Mouse (Mus musculus) bone marrow macrophage, adult 2 months (primary cell): ENCODE results near the gene Cacna2d3.

Experiments
- CTCF ChIP-seq: IDR thresholded peaks from 2 replicates; pipeline ENCODE4 v1.5.1; 2012; ENCODE audit warnings: low read depth, mild to moderate bottlenecking, low read length, moderate library complexity
- POLR2A ChIP-seq: IDR thresholded peaks from 2 replicates; pipeline ENCODE4 v1.6.1; 2012; ENCODE audit warnings: mild to moderate bottlenecking, low read depth, low read length, borderline replicate concordance

DNA sequence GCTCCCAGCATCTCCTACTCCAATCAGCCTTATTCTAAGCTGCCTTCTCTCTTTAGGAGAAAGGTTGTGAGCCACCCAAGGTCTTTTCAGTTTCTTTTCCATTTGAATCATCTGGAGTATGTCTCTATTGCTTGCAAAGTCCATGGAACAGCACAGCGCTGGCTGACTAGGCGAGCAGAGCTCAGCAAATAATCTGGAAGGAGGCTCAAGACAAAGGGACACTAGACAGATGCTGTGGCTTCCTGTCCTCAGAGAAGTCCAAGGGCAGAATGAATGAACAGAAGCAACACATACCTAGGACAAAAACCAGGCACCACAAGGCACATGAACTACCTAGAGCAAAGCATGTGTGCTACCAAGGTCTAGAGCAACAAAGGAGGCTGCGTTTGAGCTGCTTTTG, 328.8 kb downstream of the Cacna2d3 start:
- TF ChIP-seq CTCF (no peak), POLR2A (no peak)
